Mouse (Mus musculus): ENCODE data around the gene Slc44a5.

DNA sequence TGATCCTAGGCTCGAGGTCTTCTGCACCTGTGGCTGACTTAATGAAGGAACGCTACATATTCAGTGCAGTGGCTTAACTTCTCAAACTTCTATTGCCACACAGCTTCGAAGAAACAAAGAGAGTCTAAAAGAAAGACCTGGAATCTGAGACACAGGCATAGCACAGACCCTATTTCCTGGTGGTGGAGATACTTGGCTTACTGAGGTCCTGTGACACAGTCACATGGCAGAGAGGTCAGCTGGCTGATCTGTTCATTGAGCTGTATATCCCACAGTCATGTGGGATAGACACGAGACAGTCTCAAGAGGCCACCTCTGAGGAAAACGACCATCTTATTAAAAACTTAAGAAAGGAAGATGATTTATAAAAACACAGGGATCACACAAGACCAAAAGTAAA lies 116.8 kb downstream of the Slc44a5 start:
- TF ChIP-seq POLR2A (IDR thresholded peaks at IDR 0.05; ENCODE audit: borderline replicate concordance, extremely low read depth, low read depth, low read length) (no peak), CTCF (IDR thresholded peaks at IDR 0.05; ENCODE audit: insufficient read depth, low read length) (no peak)
